Mouse (Mus musculus): ENCODE measurements around the gene Mast3.

The Mast3 gene

DNA sequence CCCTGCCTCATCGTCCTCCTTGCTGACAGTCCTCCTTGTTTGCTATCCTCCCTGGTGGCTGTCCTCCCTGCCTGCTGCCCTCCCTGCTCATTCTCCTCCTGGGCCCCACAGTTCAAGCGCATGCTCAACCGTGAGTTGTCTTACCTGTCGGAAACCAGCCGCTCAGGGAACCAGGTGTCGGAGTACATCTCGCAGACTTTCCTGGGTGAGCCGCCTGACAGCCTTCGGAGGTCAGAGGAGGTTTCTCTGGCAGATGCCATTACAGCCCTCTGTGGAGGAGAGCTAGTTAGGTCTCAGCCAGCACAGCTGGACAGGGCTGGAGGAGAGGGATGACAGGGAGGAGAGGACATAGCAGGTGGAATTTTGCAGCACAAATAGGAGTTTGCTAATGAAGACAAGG lies 58.2 kb downstream of the Mast3 start:
- no peak for DNase-seq (ENCODE audit: low spot score in 2 of 2)

DNA sequence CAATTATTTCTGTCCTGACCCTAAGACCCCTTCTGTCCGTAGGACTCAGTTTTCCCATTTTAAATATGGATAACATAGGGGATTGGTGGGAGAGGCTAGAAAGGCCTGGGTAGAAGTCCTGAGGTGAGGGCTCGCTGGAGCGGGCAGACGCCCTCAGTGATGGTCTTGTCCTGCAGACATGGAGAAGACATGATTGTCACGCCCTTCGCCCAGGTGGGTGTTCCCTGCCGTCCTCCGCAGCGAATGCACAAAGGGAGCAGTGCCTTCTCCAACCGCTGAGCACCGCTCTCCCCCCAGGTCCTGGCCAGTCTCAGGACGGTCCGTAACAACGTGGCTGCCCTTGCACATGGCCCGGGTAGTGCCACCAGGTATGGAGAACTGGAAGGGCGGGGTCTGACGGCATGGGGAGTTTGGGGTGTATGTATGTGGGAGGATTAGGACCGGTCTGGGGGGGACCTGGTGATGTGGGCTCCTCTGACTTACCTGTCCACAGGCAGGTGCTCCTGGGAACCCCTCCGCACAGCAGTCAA lies 59.1 kb downstream of the Mast3 start:
- DNase-seq (ENCODE audit: low spot score in 2 of 2) = no peak

- DNase-seq (ENCODE audit: low spot score in 2 of 2) = no peak
Measured at GRCm38 (mm10) chr8:70744806-70745205, 60.0 kb downstream of the Mast3 start.

- DNase-seq (ENCODE audit: low spot score in 2 of 2) = peak in 1 of 2 experiments; percentile 42
Measured at GRCm38 (mm10) chr8:70743656-70744590, 60.9 kb downstream of the Mast3 start.

DNA sequence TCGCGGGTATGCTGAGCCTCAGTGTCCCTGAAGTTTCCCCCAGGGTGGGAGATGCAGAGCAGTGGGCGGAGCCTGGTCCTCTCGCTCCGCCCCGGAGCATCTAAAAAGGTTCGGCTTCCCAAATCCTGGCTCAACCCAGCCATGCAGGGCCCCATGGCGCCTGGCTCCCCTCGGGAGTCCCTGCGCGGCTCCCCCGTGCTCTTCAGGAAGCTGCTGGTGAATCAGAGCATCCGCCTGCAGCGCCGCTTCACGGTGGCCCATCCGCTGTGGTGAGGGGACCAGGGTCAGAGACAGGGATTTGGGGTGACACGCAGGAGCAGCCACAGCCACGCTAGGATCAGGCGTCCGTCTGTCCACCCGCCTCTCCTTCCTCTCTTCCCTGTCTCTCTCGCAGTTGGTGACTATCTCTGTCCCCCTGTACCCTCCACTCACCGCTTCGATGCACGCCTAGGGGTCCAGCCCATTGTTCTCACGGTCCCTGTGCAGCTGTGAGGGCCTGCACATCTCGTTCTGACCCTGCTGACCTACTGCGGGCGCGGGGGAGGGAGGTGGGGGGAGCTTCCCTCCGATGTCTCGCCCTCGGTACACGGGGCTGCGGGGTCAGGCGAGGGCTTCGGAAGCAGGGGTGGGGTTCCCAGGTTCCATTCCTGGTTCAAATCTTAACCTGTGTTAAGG lies 61.7 kb downstream of the Mast3 start:
- DNase-seq (ENCODE audit: low spot score in 2 of 2) = no peak

- no peak for DNase-seq (ENCODE audit: low spot score in 2 of 2)
Measured at GRCm38 (mm10) chr8:70742176-70742575, 62.7 kb downstream of the Mast3 start.

DNA sequence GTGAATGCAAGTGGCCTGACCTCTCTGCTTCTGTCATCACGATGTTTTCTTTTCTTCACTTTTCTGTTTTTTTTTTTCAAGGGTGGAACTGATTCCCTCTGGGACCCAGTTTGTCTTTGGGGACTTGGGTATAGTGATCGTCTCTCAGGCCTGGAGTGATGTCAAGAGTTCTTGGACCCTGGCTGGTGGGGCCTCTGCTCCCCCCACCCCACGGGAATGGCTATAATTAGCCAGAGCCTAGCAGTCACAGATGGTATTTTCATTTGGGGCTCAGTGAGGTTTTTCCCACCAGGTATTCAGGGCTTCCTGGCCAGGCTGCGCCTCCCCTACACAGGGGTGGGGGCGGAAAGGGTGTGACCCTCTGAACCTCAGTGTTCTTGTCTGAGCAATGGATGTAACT lies 63.2 kb downstream of the Mast3 start:
- no peak for DNase-seq (ENCODE audit: low spot score in 2 of 2)

- no peak for DNase-seq (ENCODE audit: low spot score in 2 of 2)
Measured at GRCm38 (mm10) chr8:70738211-70738610, 66.6 kb downstream of the Mast3 start.

DNA sequence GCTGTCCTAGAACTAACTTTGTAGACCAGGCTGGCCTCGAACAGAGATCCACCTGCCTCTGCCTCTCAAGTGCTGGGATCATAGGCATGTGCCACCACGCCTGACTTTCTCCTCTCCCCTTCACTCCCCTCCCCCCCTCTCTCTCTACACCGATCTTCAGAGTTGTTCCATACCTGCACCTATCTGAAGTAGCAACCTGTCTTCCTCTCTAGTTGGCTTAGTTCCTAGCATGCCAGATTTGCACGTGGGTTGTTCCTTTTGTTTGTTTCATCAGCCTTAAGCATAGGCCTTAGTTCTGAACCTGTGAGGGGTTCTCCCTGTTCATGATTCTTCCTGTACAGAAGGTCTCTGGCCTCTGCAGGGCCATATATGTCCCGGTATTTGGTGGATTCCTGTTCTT lies 67.1 kb downstream of the Mast3 start:
- no peak for DNase-seq (ENCODE audit: low spot score in 2 of 2)

- peak; percentile 74 to 75 for DNase-seq (ENCODE audit: low spot score in 2 of 2)
Measured at GRCm38 (mm10) chr8:70730956-70731355, 73.9 kb downstream of the Mast3 start.

GRCm38 (mm10) chr8:70729808-70730475 lies 74.9 kb downstream of the Mast3 start:
- peak; percentile 72 to 75 for DNase-seq (ENCODE audit: low spot score in 2 of 2)

All from spleen, postnatal 36 days (tissue).